Mouse (Mus musculus) right cerebral cortex, postnatal 4 days (tissue): ENCODE data around the gene Wfdc8.

Experiments
- DNase-seq: peaks from one replicate; pipeline ENCODE4 v3.0.0-alpha.2; 2022

The Wfdc8 gene

GRCm38 (mm10) chr2:164562391-164563188, 50.8 kb downstream of the Wfdc8 start, which contains the start of gene Wfdc2:
Gene Wfdc2 (plus strand): TSS chr2:164562413.
- DNase-seq = no peak

DNA sequence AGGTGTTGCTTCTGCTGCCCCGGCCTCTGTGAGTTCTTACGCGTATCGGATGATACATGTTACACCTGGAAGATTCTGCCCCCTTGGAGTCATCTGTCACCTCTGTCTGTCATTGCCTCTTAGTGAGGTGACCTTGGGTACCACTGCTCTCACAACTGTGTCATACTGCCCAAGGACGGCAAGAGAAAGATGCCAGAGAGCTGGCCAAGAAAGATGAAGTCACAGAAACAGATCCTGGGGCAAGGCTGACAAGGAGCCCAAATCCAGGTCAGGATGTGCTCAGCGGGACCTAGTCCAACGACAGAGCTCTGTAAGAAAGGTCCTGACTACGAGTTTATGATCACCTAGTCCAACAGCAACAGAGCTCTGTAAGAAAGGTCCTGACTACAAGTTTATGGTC, 53.3 kb downstream of the Wfdc8 start:
- no peak for DNase-seq

DNA sequence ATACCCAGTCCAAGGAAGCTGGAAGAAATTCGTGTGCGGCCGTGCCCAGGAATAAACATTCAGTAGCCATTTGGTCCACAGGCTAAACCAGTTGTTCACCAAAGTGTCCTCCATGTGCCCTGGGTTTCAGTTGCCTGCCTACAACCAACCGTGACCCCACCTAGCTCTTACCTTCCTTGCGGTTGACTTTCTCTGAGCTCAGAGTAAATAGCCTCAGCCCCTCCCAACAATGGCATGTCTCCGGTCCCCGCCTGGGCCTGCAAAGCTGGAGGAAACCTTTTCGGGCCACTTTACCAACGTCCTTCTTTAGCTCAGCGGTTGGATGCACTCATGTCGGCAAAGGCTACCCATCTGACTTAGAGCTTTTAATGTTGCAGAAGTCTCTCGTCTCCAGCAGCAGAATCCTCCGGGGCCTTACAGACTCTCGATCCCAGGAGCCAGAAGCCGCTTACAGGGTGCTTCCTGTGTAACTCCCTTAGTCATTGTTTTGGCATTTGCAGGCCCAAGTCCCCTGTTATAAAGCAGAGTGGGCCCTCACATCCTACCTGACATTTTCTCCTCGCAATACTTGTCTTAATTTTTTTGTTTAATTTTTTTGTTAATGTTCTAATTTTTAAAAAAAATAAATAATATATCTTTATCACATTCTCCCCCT, 54.3 kb downstream of the Wfdc8 start:
- no peak for DNase-seq

- DNase-seq = no peak
These were observed 55.0 kb downstream of the Wfdc8 start for GRCm38 (mm10) chr2:164558426-164558825.

DNA sequence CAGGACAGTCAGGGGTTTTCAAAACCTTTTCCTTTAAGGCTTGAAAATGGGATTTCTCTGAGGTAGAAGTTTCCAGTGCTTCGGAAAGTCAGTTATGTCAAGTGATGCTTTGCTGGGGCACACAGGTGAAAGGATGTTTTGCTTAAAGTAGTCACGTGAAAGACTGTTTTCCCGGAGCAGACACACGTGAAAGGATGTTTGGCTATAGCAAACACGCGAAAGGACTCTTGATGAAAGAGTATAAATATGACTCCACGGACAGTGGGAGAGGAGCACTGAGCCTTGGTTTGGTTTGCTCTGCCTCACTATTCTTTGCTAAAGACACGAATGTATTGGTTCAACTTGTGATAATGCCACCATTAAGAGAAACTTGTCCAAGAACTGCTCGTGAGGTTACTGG, 61.9 kb downstream of the Wfdc8 start:
- no peak for DNase-seq

DNA sequence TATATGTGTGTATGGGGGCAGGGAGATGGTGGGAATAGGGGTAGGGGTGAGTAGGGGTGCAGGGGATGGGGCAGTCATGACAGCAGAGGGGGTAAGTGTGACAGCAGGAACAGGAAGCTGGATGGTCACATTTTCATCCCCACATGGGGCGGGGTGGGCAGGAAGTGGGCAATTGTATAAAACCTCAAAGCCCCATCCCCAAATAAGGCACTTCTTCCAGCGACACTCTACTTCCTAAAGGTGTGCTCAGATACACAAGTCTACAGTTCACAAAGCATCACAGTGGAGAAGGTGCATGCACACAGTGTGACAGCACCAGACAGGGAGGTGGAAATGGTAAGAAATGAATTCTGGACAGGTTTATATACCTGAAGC, 62.5 kb downstream of the Wfdc8 start:
- no peak for DNase-seq

GRCm38 (mm10) chr2:164549963-164550894, 63.2 kb downstream of the Wfdc8 start:
- DNase-seq = no peak

DNA sequence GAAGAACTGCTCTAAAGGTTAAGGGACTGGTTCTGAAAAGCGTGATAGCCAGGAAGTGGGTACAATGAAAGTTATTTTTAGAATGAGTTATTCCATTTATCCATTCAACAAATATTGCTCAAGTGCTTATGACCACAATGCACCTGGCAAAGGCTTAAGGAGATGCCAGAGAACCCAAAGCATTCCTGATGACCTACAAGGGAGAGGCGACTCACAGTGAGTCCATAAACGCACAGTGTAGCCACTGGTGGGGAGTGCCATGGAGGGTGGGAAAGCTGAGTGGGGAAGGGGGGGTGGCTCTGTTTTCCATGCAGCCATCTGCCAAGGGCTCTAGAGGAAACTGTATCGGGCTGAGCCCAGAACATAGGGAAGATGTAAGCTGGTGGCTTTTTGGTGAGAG, 64.1 kb downstream of the Wfdc8 start:
- DNase-seq = no peak
